Mouse (Mus musculus): ENCODE measurements around the gene Notch1.

Gene Notch1

DNA sequence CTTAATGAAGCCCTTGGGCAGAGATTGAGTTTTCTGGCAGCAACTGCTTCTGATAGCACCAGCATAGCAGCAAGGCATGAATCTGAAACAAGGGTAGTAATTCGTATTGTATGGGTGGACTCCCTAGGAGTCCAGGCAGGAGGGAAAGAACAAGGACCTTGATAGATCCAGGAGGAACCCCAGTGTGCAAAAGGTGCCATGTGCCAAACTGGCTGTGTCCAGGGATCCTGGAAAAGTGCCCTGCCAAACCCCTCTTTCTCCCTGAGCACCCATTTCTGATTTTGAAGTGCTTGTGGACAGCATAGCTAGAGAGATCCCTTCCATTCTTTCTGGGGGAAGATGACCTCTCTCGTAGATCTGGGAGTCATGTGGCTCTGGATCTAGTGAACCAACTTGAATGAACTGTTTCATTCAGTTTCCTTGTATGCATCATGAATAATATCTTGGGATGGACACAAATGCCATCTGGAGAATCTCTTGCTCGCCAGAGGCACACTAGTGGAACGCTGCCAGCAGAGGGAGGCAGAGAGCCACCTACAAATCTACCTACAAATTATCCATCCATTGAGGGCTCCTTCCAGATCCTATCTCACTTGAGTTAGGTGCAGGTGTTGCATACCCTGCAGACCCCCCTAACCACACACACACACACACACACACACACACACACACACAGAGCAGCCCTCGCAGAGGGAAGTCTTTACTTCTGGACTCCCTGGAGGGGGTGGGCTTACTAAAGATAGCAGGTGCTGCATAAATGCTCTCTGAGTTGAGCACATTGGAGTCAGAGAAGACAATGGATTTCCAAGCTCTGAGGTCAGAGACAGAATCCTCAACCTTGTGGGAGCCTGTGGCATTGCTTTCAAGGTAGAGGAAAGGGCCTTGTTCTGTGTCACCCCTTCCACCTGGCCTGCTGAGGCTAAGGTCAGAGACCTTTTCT is 67.1 kb downstream of the Notch1 start:
- in situ Hi-C loops (cut with MboI, MseI): loop anchor here (5.0 kb wide), 1 partner anchor 113 kb away; no protein-coding TSS in a partner anchor

GRCm38 (mm10) chr2:26447451-26447850 is 69.0 kb downstream of the Notch1 start:
- in situ Hi-C loops (cut with MboI, MseI): no loop called here

GRCm38 (mm10) chr2:26446671-26447070 is 69.8 kb downstream of the Notch1 start:
- in situ Hi-C loops (cut with MboI, MseI): no loop called here

- in situ Hi-C loops (cut with MboI, MseI): no loop called here
Measured at GRCm38 (mm10) chr2:26445666-26446445, 70.6 kb downstream of the Notch1 start.

- in situ Hi-C loops (cut with MboI, MseI): loop anchor here in 1 of 2 experiments (5.0 kb wide), 1 partner anchor 462 kb away; no protein-coding TSS in a partner anchor
Measured at GRCm38 (mm10) chr2:26444946-26445665, 71.4 kb downstream of the Notch1 start, which contains the start of gene Sec16a. Gene Sec16a (minus strand): TSS chr2:26445216.

DNA sequence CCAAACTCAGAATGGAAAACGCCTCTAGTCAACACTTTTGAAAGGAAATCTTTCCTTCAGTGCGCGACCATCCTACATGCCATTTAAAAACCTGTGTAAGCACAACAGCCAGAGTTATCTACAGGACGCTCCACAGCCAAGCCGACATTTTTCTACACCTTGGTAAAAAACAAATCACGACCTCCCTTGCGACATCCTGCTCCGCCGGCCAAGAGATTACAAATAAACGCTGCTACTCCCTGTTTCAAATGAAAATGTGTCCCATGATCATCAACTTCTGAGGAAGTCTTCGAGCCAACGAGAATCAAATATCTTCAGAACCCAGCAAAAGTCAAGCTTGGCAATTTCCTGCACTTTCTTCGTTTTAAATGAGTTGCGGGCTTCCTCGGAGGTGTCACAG is 72.1 kb downstream of the Notch1 start:
- in situ Hi-C loops (cut with MboI, MseI): loop anchor here in 1 of 2 experiments (5.0 kb wide), 1 partner anchor 463 kb away; no protein-coding TSS in a partner anchor

GRCm38 (mm10) chr2:26443876-26444275 is 72.6 kb downstream of the Notch1 start:
- in situ Hi-C loops (cut with MboI, MseI): loop anchor here in 1 of 2 experiments (5.0 kb wide), 1 partner anchor 463 kb away; no protein-coding TSS in a partner anchor

GRCm38 (mm10) chr2:26442843-26443242 is 73.6 kb downstream of the Notch1 start:
- in situ Hi-C loops (cut with MboI, MseI): loop anchor here in 1 of 2 experiments (5.0 kb wide), 1 partner anchor 464 kb away; no protein-coding TSS in a partner anchor

GRCm38 (mm10) chr2:26441688-26442087 is 74.8 kb downstream of the Notch1 start:
- in situ Hi-C loops (cut with MboI, MseI): loop anchor here in 1 of 2 experiments (5.0 kb wide), 1 partner anchor 466 kb away; no protein-coding TSS in a partner anchor

GRCm38 (mm10) chr2:26441261-26441660 is 75.2 kb downstream of the Notch1 start:
- in situ Hi-C loops (cut with MboI, MseI): loop anchor here in 1 of 2 experiments (5.0 kb wide), 1 partner anchor 466 kb away; no protein-coding TSS in a partner anchor

- in situ Hi-C loops (cut with MboI, MseI): loop anchor here in 1 of 2 experiments (5.0 kb wide), 1 partner anchor 468 kb away; no protein-coding TSS in a partner anchor
Measured at GRCm38 (mm10) chr2:26439671-26440070, 76.8 kb downstream of the Notch1 start.

DNA sequence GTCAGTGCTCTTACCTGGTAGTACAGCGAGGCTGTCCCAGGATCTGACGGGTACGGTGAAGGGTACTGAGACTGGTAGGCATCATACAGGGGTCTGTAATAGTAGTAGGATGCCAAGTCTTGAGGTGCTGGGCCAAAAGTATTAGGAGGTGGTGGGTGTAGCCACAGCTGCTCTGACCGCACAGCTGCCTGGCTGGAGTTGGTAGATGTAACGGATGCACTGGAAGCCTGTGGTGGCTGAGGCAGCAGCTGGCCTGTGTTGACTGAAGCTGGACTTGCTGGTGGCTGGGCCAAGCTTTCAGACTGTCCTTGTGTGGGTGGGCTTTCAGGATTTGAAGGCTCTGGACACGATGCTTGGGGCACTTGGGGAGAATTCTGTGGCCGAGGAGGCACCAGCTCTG is 78.1 kb downstream of the Notch1 start:
- in situ Hi-C loops (cut with MboI, MseI): no loop called here

DNA sequence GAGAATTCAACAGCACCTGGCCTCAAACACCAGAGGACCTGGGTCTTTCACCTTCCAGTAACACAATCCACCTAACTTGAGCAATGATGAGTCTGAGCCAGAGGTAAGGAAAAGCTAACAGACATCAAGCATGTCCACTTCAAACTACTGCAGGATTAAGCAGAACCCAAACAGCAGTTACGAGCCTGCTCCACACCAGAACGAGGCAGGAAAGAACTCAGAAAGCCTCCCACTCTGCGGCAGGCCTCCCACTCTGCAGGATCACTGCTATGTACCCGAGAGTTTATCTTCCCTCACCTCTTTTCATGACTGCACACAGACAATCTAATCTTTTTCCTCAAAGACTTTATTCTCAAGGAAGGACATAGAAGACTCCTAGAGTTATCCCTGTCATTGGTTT is 79.2 kb downstream of the Notch1 start:
- in situ Hi-C loops (cut with MboI, MseI): no loop called here

GRCm38 (mm10) chr2:26434791-26435572 is 81.5 kb downstream of the Notch1 start:
- in situ Hi-C loops (cut with MboI, MseI): no loop called here

GRCm38 (mm10) chr2:26429851-26430250 is 86.6 kb downstream of the Notch1 start:
- in situ Hi-C loops (cut with MboI, MseI): no loop called here

GRCm38 (mm10) chr2:26424541-26424940 is 91.9 kb downstream of the Notch1 start:
- in situ Hi-C loops (cut with MboI, MseI): no loop called here

GRCm38 (mm10) chr2:26423086-26423485 is 93.4 kb downstream of the Notch1 start:
- in situ Hi-C loops (cut with MboI, MseI): no loop called here

GRCm38 (mm10) chr2:26421969-26422368 is 94.5 kb downstream of the Notch1 start:
- in situ Hi-C loops (cut with MboI, MseI): no loop called here

DNA sequence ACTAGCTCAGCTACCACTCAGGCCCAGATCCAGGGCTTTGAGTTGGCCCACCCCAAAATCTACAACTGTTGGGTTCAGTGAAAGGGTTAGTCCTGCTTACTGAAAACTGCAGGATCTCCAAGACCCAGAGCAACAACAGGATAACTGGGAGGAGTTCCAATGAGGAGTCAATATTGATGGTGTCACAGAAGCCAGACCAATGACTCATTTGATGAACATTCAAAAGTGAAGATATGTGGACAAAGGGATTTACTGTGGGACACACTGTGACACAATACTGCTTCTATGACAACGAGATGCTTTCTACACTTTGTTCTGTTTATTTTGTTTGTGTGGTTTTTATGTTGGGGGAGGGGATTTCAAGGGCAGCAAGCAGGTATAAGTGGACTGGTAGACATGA is 98.3 kb downstream of the Notch1 start:
- in situ Hi-C loops (cut with MboI, MseI): no loop called here

- in situ Hi-C loops (cut with MboI, MseI): no loop called here
Measured at GRCm38 (mm10) chr2:26417066-26417465, 99.4 kb downstream of the Notch1 start.
